Mouse (Mus musculus) layer of hippocampus, adult 2 months (tissue): ENCODE measurements at regions not wholly inside any gene's neighbourhood (a gene's known extent, or its start where the extent isn't known, plus 50 kb on each side); places are given as distances from the start of the nearest gene placed in this dataset.
A peak's percentile ranks its signal among the peaks of the same experiment; 100 is the strongest.

Source experiments
- DNase-seq, 2 experiments: peaks; one replicate each; pipeline ENCODE4 v3.0.0; 2022; ENCODE audit warnings: low spot score in 2 of 2
- H3K27ac ChIP-seq: fragments of 200-600 bp; 2 replicates; pipeline ENCODE4 v1.8.1; 2022
- H3K4me3 ChIP-seq: fragments of 200-600 bp; 2 replicates; pipeline ENCODE4 v1.8.1; 2022; ENCODE audit warnings: mild to moderate bottlenecking
- CTCF ChIP-seq: fragments of 200-600 bp; conservative IDR thresholded peaks from 2 replicates; pipeline ENCODE4 v1.8.1; 2022; ENCODE audit warnings: antibody characterized with exemption, mild to moderate bottlenecking, moderate library complexity

GRCm38 (mm10) chr5:46059910-46060309, 202.5 kb upstream of the Lcorl start:
- TF ChIP-seq CTCF, result no peak
- Histone ChIP-seq H3K4me3 (no peak overlapping the region), H3K27ac (no peak overlapping the region)
- DNase-seq, result no peak

GRCm38 (mm10) chr5:46054850-46055249, 197.4 kb upstream of the Lcorl start:
- no peak overlapping the region for H3K27ac ChIP-seq

GRCm38 (mm10) chr5:46042684-46043348, 185.4 kb upstream of the Lcorl start:
- H3K27ac ChIP-seq, result no peak overlapping the region
- H3K4me3 ChIP-seq, result no peak overlapping the region
- no peak for TF ChIP-seq CTCF
- DNase-seq, result no peak

More at GRCm38 (mm10) chr5:46054850-46055249, 197.4 kb upstream of the Lcorl start:
- no peak for DNase-seq
- no peak for TF ChIP-seq CTCF
- H3K4me3 ChIP-seq, result no peak overlapping the region

GRCm38 (mm10) chr5:46033008-46033676, 175.7 kb upstream of the Lcorl start:
- Histone ChIP-seq H3K4me3 (no peak overlapping the region), H3K27ac (no peak overlapping the region)
- DNase-seq, result no peak
- TF ChIP-seq CTCF, result no peak

GRCm38 (mm10) chr5:46032206-46032605, 174.8 kb upstream of the Lcorl start:
- DNase-seq, result no peak
- Histone ChIP-seq H3K4me3 (no peak overlapping the region), H3K27ac (no peak overlapping the region)
- TF ChIP-seq CTCF, result no peak

GRCm38 (mm10) chr5:46024138-46024537, 166.7 kb upstream of the Lcorl start:
- Histone ChIP-seq H3K4me3 (no peak overlapping the region), H3K27ac (no peak overlapping the region)
- no peak for TF ChIP-seq CTCF
- DNase-seq, result no peak

GRCm38 (mm10) chr5:46023456-46023855, 166.0 kb upstream of the Lcorl start:
- no peak overlapping the region for H3K27ac ChIP-seq
- DNase-seq, result peak in 1 of 2 experiments; percentile 8
- H3K4me3 ChIP-seq, result no peak overlapping the region
- TF ChIP-seq CTCF, result no peak

GRCm38 (mm10) chr5:46022047-46022422, 164.6 kb upstream of the Lcorl start:
- Histone ChIP-seq H3K4me3 (no peak overlapping the region), H3K27ac (no peak overlapping the region)
- no peak for TF ChIP-seq CTCF
- no peak for DNase-seq

- DNase-seq, result no peak
- Histone ChIP-seq H3K27ac (no peak overlapping the region), H3K4me3 (no peak overlapping the region)
- no peak for TF ChIP-seq CTCF
Measured at GRCm38 (mm10) chr5:46021398-46022046, 164.1 kb upstream of the Lcorl start.

- TF ChIP-seq CTCF, result no peak
- Histone ChIP-seq H3K27ac (no peak overlapping the region), H3K4me3 (no peak overlapping the region)
- DNase-seq, result no peak
Measured at GRCm38 (mm10) chr5:46020175-46020574, 162.8 kb upstream of the Lcorl start.

GRCm38 (mm10) chr5:46007446-46007845, 150.0 kb upstream of the Lcorl start:
- Histone ChIP-seq H3K4me3 (no peak overlapping the region), H3K27ac (peak overlapping the region; percentile 53)
- no peak for TF ChIP-seq CTCF
- DNase-seq, result no peak

GRCm38 (mm10) chr5:46006691-46007090, 149.3 kb upstream of the Lcorl start:
- no peak for TF ChIP-seq CTCF
- Histone ChIP-seq H3K4me3 (no peak overlapping the region), H3K27ac (peak overlapping the region; percentile 64; the same call in 1 of the 2 replicates)
- peak; percentile 80 to 83 for DNase-seq

- H3K4me3 ChIP-seq, result no peak overlapping the region
- TF ChIP-seq CTCF, result no peak
- H3K27ac ChIP-seq, result peak overlapping the region; percentile 64
- no peak for DNase-seq
Measured at GRCm38 (mm10) chr5:46006228-46006627, 148.8 kb upstream of the Lcorl start.
